Mouse (Mus musculus) gastrocnemius, adult 2 months (tissue): ENCODE data around the gene Mgme1. TPM values are rescaled to one million over a fixed set of nuclear protein-coding genes. Genes with fewer than 3 reads are reported as not detected.

Experiments used
- DNase-seq: peaks from one replicate; pipeline ENCODE4 v3.0.0; 2022
- H3K27ac ChIP-seq: fragments of 200-600 bp; 2 replicates; pipeline ENCODE4 v1.8.1; 2022; ENCODE audit warnings: mild to moderate bottlenecking
- H3K4me3 ChIP-seq: fragments of 200-600 bp; 2 replicates; pipeline ENCODE4 v1.8.1; 2022; ENCODE audit warnings: mild to moderate bottlenecking, moderate library complexity
- CTCF ChIP-seq: fragments of 200-600 bp; IDR thresholded peaks from 2 replicates; pipeline ENCODE4 v1.8.1; 2022; ENCODE audit warnings: antibody characterized with exemption, mild to moderate bottlenecking, moderate library complexity
- intact Hi-C: fragments of 180-260 bp; cut with DNase I; formaldehyde crosslinking; loops from one replicate; pipeline ENCODE4 v1.15.1; 2025
- total RNA-seq, 2 experiments: library from RNA; stranded (reverse); gene quantifications; 2 replicates each; pipeline ENCODE4 v1.2.3; 2021

The Mgme1 gene
- total RNA-seq, 2 experiments from 2014 or later, result 10.2 to 11.9 TPM

- Histone ChIP-seq H3K4me3 (no peak overlapping the region), H3K27ac (no peak overlapping the region)
- intact Hi-C loops, result no loop called here
- TF ChIP-seq CTCF, result no peak
- DNase-seq, result no peak
Measured at GRCm38 (mm10) chr2:144291600-144292305, 21.3 kb downstream of the Mgme1 start.

- no peak overlapping the region for H3K27ac ChIP-seq
- no peak overlapping the region for H3K4me3 ChIP-seq
- no peak for TF ChIP-seq CTCF
- intact Hi-C loops, result no loop called here
- DNase-seq, result no peak
Measured at GRCm38 (mm10) chr2:144295145-144295735, 24.8 kb downstream of the Mgme1 start.

GRCm38 (mm10) chr2:144299749-144300669, 29.5 kb downstream of the Mgme1 start:
- no peak overlapping the region for H3K4me3 ChIP-seq
- DNase-seq, result no peak
- intact Hi-C loops, result no loop called here
- no peak overlapping the region for H3K27ac ChIP-seq
- TF ChIP-seq CTCF, result no peak

DNA sequence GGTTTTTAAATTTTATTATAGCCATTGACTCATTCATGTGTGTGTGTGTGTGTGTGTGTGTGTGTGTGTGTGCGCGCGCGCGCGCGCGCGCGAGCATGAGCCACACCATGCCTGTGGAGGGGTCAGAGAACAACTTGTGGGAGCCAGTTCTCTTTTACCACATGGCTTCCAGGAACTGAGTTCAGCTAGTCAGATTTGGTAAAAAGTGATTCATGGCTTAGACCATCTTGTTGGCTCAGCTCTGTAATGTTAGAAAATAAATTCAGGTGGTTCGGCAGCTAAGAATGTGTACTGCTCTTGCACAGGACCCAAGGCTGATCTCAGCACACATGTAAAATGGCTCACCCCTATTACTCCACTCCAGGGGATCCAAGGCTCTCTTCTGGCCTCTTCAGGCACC, 30.6 kb downstream of the Mgme1 start:
- DNase-seq, result no peak
- Histone ChIP-seq H3K27ac (no peak overlapping the region), H3K4me3 (no peak overlapping the region)
- intact Hi-C loops, result no loop called here
- TF ChIP-seq CTCF, result no peak

- H3K4me3 ChIP-seq, result no peak overlapping the region
- intact Hi-C loops, result loop anchor here (5.0 kb wide), 1 partner anchor 146 kb away; no protein-coding TSS in a partner anchor
- no peak for DNase-seq
- peak; percentile 54 for TF ChIP-seq CTCF
- H3K27ac ChIP-seq, result no peak overlapping the region
Measured at GRCm38 (mm10) chr2:144305721-144306294, 35.3 kb downstream of the Mgme1 start.

GRCm38 (mm10) chr2:144308561-144308960, 38.1 kb downstream of the Mgme1 start:
- intact Hi-C loops, result loop anchor here (5.0 kb wide), 1 partner anchor 144 kb away; no protein-coding TSS in a partner anchor
- H3K4me3 ChIP-seq, result no peak overlapping the region
- no peak for DNase-seq
- H3K27ac ChIP-seq, result no peak overlapping the region
- no peak for TF ChIP-seq CTCF

DNA sequence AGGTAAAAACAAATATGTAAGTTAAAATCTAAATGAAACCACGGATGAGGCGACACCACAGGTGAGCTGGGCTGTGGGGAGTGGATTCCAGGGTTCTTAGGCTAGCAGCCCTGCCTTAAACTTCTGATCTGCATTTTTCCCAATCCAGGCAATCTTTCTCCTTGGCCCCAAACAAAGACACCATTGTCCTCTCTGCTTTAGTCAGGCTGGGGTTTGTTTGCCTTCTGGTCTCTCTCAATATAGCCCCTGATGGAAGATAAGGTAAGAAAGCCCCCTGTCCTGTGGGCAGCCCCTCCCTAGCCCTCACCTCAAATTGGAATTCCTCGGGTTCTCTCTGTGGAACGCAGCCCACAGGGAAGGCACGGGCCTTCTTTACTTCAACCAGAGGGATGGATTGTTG, 39.8 kb downstream of the Mgme1 start:
- no peak for TF ChIP-seq CTCF
- no peak overlapping the region for H3K27ac ChIP-seq
- intact Hi-C loops, result no loop called here
- DNase-seq, result no peak
- H3K4me3 ChIP-seq, result no peak overlapping the region

- no peak for DNase-seq
- TF ChIP-seq CTCF, result no peak
- Histone ChIP-seq H3K27ac (no peak overlapping the region), H3K4me3 (no peak overlapping the region)
- intact Hi-C loops, result no loop called here
Measured at GRCm38 (mm10) chr2:144311372-144311771, 40.9 kb downstream of the Mgme1 start.

- TF ChIP-seq CTCF, result no peak
- Histone ChIP-seq H3K4me3 (no peak overlapping the region), H3K27ac (no peak overlapping the region)
- intact Hi-C loops, result no loop called here
- no peak for DNase-seq
Measured at GRCm38 (mm10) chr2:144324218-144324617, 53.8 kb downstream of the Mgme1 start.

DNA sequence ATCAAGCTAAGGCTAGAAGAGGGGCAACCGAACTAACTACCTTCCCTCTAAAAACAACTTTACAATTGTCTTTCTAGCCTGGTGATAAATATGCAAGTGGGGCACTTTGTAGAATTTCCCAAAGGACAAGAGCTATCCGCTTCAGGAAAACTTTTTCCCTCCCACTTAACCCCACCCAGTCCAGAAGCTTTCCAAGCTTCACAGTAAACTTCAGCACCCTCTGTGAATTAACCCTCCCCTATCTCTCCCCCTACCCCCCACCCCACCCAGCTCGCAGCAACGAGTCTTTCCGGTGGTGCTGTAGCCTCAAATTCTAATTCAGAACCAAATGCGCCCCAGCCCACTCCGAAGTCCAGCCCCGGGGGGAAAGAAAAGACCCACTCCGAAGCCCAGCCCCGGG, 59.0 kb downstream of the Mgme1 start:
- Histone ChIP-seq H3K27ac (no peak overlapping the region), H3K4me3 (no peak overlapping the region)
- TF ChIP-seq CTCF, result no peak
- no peak for DNase-seq
- intact Hi-C loops, result no loop called here

GRCm38 (mm10) chr2:144329937-144330336, 59.5 kb downstream of the Mgme1 start:
- intact Hi-C loops, result no loop called here
- H3K27ac ChIP-seq, result no peak overlapping the region
- peak overlapping the region; percentile 78; the same call in 1 of the 2 replicates for H3K4me3 ChIP-seq
- DNase-seq, result no peak
- no peak for TF ChIP-seq CTCF

DNA sequence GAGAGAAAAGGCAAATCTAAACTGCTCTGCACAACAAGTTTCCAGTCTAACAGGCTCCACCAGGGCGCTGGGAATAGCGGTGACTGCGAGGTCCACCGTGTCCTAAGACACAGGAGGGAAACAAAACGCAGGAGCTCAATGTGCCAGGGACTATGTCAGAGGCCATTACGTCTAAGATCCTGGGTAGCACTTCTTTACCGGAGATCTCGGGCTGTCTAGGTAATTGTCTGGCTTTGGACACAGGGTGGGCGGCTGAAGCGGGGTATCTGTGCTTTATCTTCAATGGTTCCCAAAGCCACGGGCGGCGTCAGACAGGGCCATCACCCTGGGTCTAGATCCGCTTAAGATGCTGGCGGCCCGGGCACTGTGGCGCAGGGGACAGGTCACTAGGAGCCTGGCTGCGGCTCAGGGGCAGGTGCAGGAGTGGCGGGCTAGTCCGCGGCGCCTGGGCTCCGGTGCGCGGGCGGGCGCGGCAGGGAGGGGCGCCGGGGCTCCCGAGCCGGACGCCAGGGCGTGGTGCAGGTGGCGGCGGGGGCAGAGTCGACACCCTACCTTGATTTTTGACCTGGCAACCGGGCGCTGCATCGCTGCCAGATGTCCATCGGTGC, 60.0 kb downstream of the Mgme1 start:
- DNase-seq, result peak; percentile 27
- H3K27ac ChIP-seq, result no peak overlapping the region
- no peak for TF ChIP-seq CTCF
- intact Hi-C loops, result no loop called here
- H3K4me3 ChIP-seq, result peak overlapping the region; percentile 78

Other genes starting within 250 kb of the Mgme1 start
- gene Banf2, start 237.6 kb upstream of the Mgme1 start, total RNA-seq, result not detected
- gene Snx5, start 243 bp downstream of the Mgme1 start, total RNA-seq, result 10 to 100 TPM; 52.0 to 60.6 TPM
- not detected for gene Ovol2, start 61.5 kb downstream of the Mgme1 start, total RNA-seq
- gene Kat14, start 98.3 kb downstream of the Mgme1 start, total RNA-seq, result 10 to 100 TPM; 21.3 to 25.4 TPM
- 1 to 10 TPM; 5.2 to 8.4 TPM for gene Pet117, start 98.3 kb downstream of the Mgme1 start, total RNA-seq